Mouse (Mus musculus) midbrain, embryonic 10.5 days (tissue): ENCODE measurements around the gene Parp1. TPM values are rescaled to one million over a fixed set of nuclear protein-coding genes. Genes with fewer than 3 reads are reported as not detected.
A peak's percentile ranks its signal among the peaks of the same experiment; 100 is the strongest.

ENCODE experiments used
- DNase-seq: peaks from one replicate; pipeline ENCODE4 v3.0.0-alpha.2; 2017; ENCODE audit warnings: low spot score
- H3K27ac ChIP-seq: fragments of 300-500 bp; sonication (generic); replicated peaks from 2 replicates; pipeline ENCODE4 v1.5.1; 2016; ENCODE audit warnings: mild to moderate bottlenecking
- H3K27me3 ChIP-seq: fragments of 300-500 bp; sonication (generic); 2 replicates; pipeline ENCODE4 v1.6.1; 2016; ENCODE audit warnings: low read depth, mild to moderate bottlenecking; ENCODE audit not compliant: poor library complexity, severe bottlenecking
- H3K36me3 ChIP-seq: fragments of 300-500 bp; sonication (generic); 2 replicates; pipeline ENCODE4 v1.6.1; 2016; ENCODE audit warnings: mild to moderate bottlenecking, moderate library complexity
- H3K4me1 ChIP-seq: fragments of 300-500 bp; sonication (generic); 2 replicates; pipeline ENCODE4 v1.6.1; 2016
- H3K4me3 ChIP-seq: fragments of 300-500 bp; sonication (generic); 2 replicates; pipeline ENCODE4 v1.5.1; 2016; ENCODE audit warnings: mild to moderate bottlenecking, moderate library complexity
- H3K9me3 ChIP-seq: fragments of 300-500 bp; sonication (generic); replicated peaks from 2 replicates; pipeline ENCODE4 v1.6.1; 2016; ENCODE audit warnings: mild to moderate bottlenecking
- WGBS: fragments of 180-500 bp; shearing (Covaris S2); methylation state at CpG from one replicate; pipeline ENCODE4 v1.1.7; 2016; 5-methylcytosine and 5-hydroxymethylcytosine counted together
- polyA plus RNA-seq: library from polyadenylated mRNA; unstranded; fragments of >200 nt; fragmentation: Nextera tagmentation; extraction: Ambion mirVana; gene quantifications from 2 replicates; pipeline ENCODE4 v1.2.1, GENCODE M21; 2016

Gene Parp1
- polyA plus RNA-seq = 301 and 311 TPM in 2 replicates

- H3K27me3 ChIP-seq = no peaks in the 10 kb centered on the region
These were observed at the start of gene Parp1 for GRCm38 (mm10) chr1:180568761-180569452. Gene Parp1, plus strand, starts transcription at chr1:180568924.

GRCm38 (mm10) chr1:180519520-180519919, 49.2 kb upstream of the Parp1 start:
- Histone ChIP-seq H3K36me3 (no peaks in the 10 kb centered on the region), H3K4me3 (no peak overlapping the region), H3K4me1 (peaks cover 5% of the 10 kb centered on the region; the same call in 1 of the 2 replicates), H3K27me3 (no peaks in the 10 kb centered on the region), H3K27ac (no peak overlapping the region), H3K9me3 (no peaks in the 10 kb centered on the region)
- WGBS = 88% methylated on average over 8 of the region's 8 CpGs
- no peak for DNase-seq

More at GRCm38 (mm10) chr1:180568761-180569452, at the start of gene Parp1:
- Histone ChIP-seq H3K4me1 (peaks cover 27% of the 10 kb centered on the region), H3K36me3 (peaks cover 33% of the 10 kb centered on the region), H3K4me3 (peak within 1 kb of the TSS; percentile 95), H3K9me3 (peaks cover 18% of the 10 kb centered on the region), H3K27ac (peak within 1 kb of the TSS; percentile 97)
- WGBS = under 1% methylated on average over 67 of the region's 67 CpGs
- peak; percentile 97 for DNase-seq

- H3K4me1 ChIP-seq = peaks cover 5% of the 10 kb centered on the region; the same call in 1 of the 2 replicates
- no peaks in the 10 kb centered on the region for H3K36me3 ChIP-seq
These were observed 48.5 kb upstream of the Parp1 start for GRCm38 (mm10) chr1:180520190-180520589.

GRCm38 (mm10) chr1:180523320-180523719, 45.4 kb upstream of the Parp1 start:
- Histone ChIP-seq H3K4me1 (peaks cover 9% of the 10 kb centered on the region; the same call in 1 of the 2 replicates), H3K9me3 (no peaks in the 10 kb centered on the region), H3K27me3 (no peaks in the 10 kb centered on the region), H3K27ac (no peak overlapping the region), H3K36me3 (no peaks in the 10 kb centered on the region), H3K4me3 (no peak overlapping the region)
- DNase-seq = no peak
- WGBS = 86% methylated on average over 2 of the region's 2 CpGs

More at GRCm38 (mm10) chr1:180520190-180520589, 48.5 kb upstream of the Parp1 start:
- Histone ChIP-seq H3K27me3 (no peaks in the 10 kb centered on the region), H3K4me3 (no peak overlapping the region), H3K9me3 (no peaks in the 10 kb centered on the region), H3K27ac (no peak overlapping the region)
- WGBS = 58% methylated on average over 7 of the region's 7 CpGs
- DNase-seq = no peak

- H3K27me3 ChIP-seq = no peaks in the 10 kb centered on the region
- no peak overlapping the region for H3K27ac ChIP-seq
- WGBS = 74% methylated on average over 1 of the region's 1 CpGs
- no peaks in the 10 kb centered on the region for H3K36me3 ChIP-seq
- no peaks in the 10 kb centered on the region for H3K9me3 ChIP-seq
- no peak overlapping the region for H3K4me3 ChIP-seq
- no peak for DNase-seq
- peaks cover 13% of the 10 kb centered on the region for H3K4me1 ChIP-seq
These were observed 43.4 kb upstream of the Parp1 start for GRCm38 (mm10) chr1:180525301-180525700.

- DNase-seq = no peak
- no peak overlapping the region for H3K27ac ChIP-seq
- peaks cover 13% of the 10 kb centered on the region for H3K4me1 ChIP-seq
- H3K9me3 ChIP-seq = peaks cover 16% of the 10 kb centered on the region
- 90% methylated on average over 7 of the region's 7 CpGs for WGBS
- H3K4me3 ChIP-seq = no peak overlapping the region
- no peaks in the 10 kb centered on the region for H3K27me3 ChIP-seq
- H3K36me3 ChIP-seq = no peaks in the 10 kb centered on the region
These were observed 38.9 kb upstream of the Parp1 start for GRCm38 (mm10) chr1:180529847-180530246.

- Histone ChIP-seq H3K27ac (no peak overlapping the region), H3K4me3 (no peak overlapping the region), H3K27me3 (no peaks in the 10 kb centered on the region), H3K4me1 (peaks cover 13% of the 10 kb centered on the region), H3K36me3 (no peaks in the 10 kb centered on the region), H3K9me3 (peaks cover 16% of the 10 kb centered on the region)
- no peak for DNase-seq
- 65% methylated on average over 8 of the region's 8 CpGs for WGBS
These were observed 38.1 kb upstream of the Parp1 start for GRCm38 (mm10) chr1:180530457-180531263.

GRCm38 (mm10) chr1:180532671-180533070, 36.1 kb upstream of the Parp1 start:
- Histone ChIP-seq H3K9me3 (peaks cover 16% of the 10 kb centered on the region), H3K27ac (no peak overlapping the region), H3K4me1 (peaks cover 13% of the 10 kb centered on the region), H3K4me3 (no peak overlapping the region), H3K27me3 (no peaks in the 10 kb centered on the region), H3K36me3 (no peaks in the 10 kb centered on the region)
- WGBS = 91% methylated on average over 11 of the region's 11 CpGs
- no peak for DNase-seq

GRCm38 (mm10) chr1:180536719-180537118, 32.0 kb upstream of the Parp1 start:
- no peak for DNase-seq
- no peaks in the 10 kb centered on the region for H3K36me3 ChIP-seq
- H3K9me3 ChIP-seq = peaks cover 16% of the 10 kb centered on the region
- H3K27me3 ChIP-seq = no peaks in the 10 kb centered on the region
- 75% methylated on average over 5 of the region's 5 CpGs for WGBS
- H3K4me3 ChIP-seq = no peak overlapping the region
- peaks cover 7% of the 10 kb centered on the region for H3K4me1 ChIP-seq
- H3K27ac ChIP-seq = no peak overlapping the region

- no peak for DNase-seq
- no peak overlapping the region for H3K27ac ChIP-seq
- no peaks in the 10 kb centered on the region for H3K9me3 ChIP-seq
- no peaks in the 10 kb centered on the region for H3K36me3 ChIP-seq
- 52% methylated on average over 2 of the region's 2 CpGs for WGBS
- H3K4me1 ChIP-seq = peaks cover 10% of the 10 kb centered on the region
- peaks cover under 1% of the 10 kb centered on the region; the same call in 1 of the 2 replicates for H3K27me3 ChIP-seq
- no peak overlapping the region for H3K4me3 ChIP-seq
These were observed 27.5 kb upstream of the Parp1 start for GRCm38 (mm10) chr1:180541251-180541650.

- 81% methylated on average over 15 of the region's 15 CpGs for WGBS
- peaks cover 15% of the 10 kb centered on the region for H3K4me1 ChIP-seq
- no peak overlapping the region for H3K27ac ChIP-seq
- peaks cover 9% of the 10 kb centered on the region for H3K27me3 ChIP-seq
- H3K4me3 ChIP-seq = no peak overlapping the region
- no peaks in the 10 kb centered on the region for H3K9me3 ChIP-seq
- H3K36me3 ChIP-seq = no peaks in the 10 kb centered on the region
- DNase-seq = no peak
These were observed 26.6 kb upstream of the Parp1 start for GRCm38 (mm10) chr1:180541883-180542711.

GRCm38 (mm10) chr1:180542712-180543371, 25.9 kb upstream of the Parp1 start:
- Histone ChIP-seq H3K27ac (no peak overlapping the region), H3K4me1 (peaks cover 22% of the 10 kb centered on the region), H3K36me3 (no peaks in the 10 kb centered on the region), H3K27me3 (peaks cover 16% of the 10 kb centered on the region), H3K4me3 (no peak overlapping the region), H3K9me3 (no peaks in the 10 kb centered on the region)
- 86% methylated on average over 3 of the region's 3 CpGs for WGBS
- no peak for DNase-seq
